Mouse (Mus musculus) kidney, adult 2 months (tissue): ENCODE results near the gene Pom121l2.

Experiments used
- CTCF ChIP-seq: fragments of 200-500 bp; conservative IDR thresholded peaks from 2 replicates; pipeline ENCODE4 v1.5.1; 2011; ENCODE audit warnings: low read depth, mild to moderate bottlenecking, control low read depth, low read length, moderate library complexity, mixed read lengths; ENCODE audit not compliant: insufficient read depth, insufficient read length
- POLR2A ChIP-seq: fragments of 200-500 bp; IDR thresholded peaks from one replicate; pipeline ENCODE4 v1.6.1; 2011; ENCODE audit warnings: low read depth, low read length, control low read depth

DNA sequence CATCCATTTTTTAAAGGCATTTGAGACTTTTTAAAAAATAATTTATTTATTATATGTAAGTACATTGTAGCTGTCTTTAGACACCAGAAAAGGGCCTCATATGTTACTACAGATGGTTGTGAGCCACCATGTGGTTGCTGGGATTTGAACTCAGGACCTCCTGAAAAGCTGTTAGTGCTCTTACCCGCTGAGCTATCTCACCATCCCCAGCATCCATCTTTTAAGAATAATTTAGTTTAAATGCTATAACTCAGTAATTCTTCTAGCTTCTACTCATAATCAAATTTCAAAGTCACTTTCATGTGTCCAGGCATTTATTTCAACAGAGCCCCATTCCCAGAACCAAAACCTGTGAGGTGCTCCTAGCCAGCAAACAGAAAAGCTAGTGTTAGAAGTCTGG lies 37.4 kb upstream of the Pom121l2 start:
- no peak for TF ChIP-seq CTCF
- TF ChIP-seq POLR2A, result no peak
